13 mouse cellular contexts compared by ENCODE assay signal in the genomic region with DNA sequence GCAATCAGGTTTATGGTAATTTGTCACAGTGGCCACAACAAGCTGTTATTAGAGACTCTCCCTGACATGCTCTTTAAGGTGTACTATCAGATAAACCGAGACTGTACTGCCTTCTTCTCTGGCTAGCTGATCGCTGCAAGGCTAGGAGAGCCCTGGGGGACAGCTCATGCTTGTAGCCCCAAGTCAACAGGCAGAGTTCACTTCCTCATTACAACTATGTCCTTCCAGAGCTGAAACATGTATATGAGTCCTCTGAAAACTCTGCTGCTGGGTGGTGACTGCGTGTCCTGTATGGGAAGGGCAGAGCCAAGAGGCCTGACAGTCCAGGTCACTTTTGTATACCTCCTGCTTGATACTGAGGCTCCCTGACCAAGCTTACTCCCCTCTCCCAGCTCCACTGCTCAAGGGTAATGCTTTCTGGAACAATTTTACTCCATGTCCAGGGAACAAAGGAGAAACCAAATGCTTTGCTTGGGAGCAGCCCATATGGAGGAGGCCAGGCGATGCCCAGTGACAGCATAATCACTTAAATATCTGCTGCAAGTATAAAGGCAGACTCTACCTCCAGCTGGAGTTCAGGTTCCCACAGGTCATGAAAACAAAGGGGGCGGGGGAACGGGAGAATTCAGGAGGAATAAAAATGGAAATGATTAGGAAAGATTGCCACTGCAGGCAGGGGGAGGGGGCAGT.
DNase-seq lines count a peak whose midpoint lies in the region; ATAC-seq lines count a peak whose summit lies in the region.
"Had no signal": no experiment of that assay in that cellular context is flagged by ENCODE, and none has a peak within 500 bp of the region (broad histone marks: within the 10 kb centered on the region; RNA-seq: fewer than 3 reads in every experiment).

No protein-coding gene starts in this region.

- peak overlapping the region; percentile 17; the same call in 1 of the 2 replicates for H3K27ac ChIP-seq in forebrain, embryonic 15.5 days (replicated peaks)
- peak overlapping the region; percentile 67 for H3K27ac ChIP-seq in midbrain, embryonic 13.5 days
- H3K27ac ChIP-seq: layer of hippocampus, adult 2 months had no signal

- WGBS in forebrain, embryonic 15.5 days = 47% methylated on average over 6 of the region's 6 CpGs
- WGBS in midbrain, embryonic 13.5 days = 37% methylated on average over 6 of the region's 6 CpGs

- no peak overlapping the region for H3K4me2 ChIP-seq in forebrain, embryonic 15.5 days (replicated peaks)
- no peak overlapping the region for H3K4me2 ChIP-seq in midbrain, embryonic 13.5 days (replicated peaks)
- H3K4me2 ChIP-seq: lung, embryonic 14.5 days had no signal

- no peak overlapping the region for H3K4me3 ChIP-seq in forebrain, embryonic 15.5 days
- H3K4me3 ChIP-seq in midbrain, embryonic 13.5 days (replicated peaks) = no peak overlapping the region
- H3K4me3 ChIP-seq: erythroblast, embryonic 14.5 days; layer of hippocampus, adult 2 months had no signal

- H3K36me3 ChIP-seq in forebrain, embryonic 15.5 days = no peaks in the 10 kb centered on the region
- no peaks in the 10 kb centered on the region for H3K36me3 ChIP-seq in midbrain, embryonic 13.5 days

- no peaks in the 10 kb centered on the region for H3K27me3 ChIP-seq in forebrain, embryonic 15.5 days
- 0 out of 2 replicates have a peak, but pooled peaks cover 6% of the 10 kb centered on the region for H3K27me3 ChIP-seq in midbrain, embryonic 13.5 days

- no peak overlapping the region for H3K9ac ChIP-seq in forebrain, embryonic 15.5 days (replicated peaks)
- no peak overlapping the region for H3K9ac ChIP-seq in midbrain, embryonic 13.5 days (replicated peaks)
- H3K9ac ChIP-seq: lung, embryonic 14.5 days had no signal

- peaks cover 26% of the 10 kb centered on the region for H3K4me1 ChIP-seq in forebrain, embryonic 15.5 days
- peaks cover 28% of the 10 kb centered on the region for H3K4me1 ChIP-seq in midbrain, embryonic 13.5 days (replicated peaks)

- peak; percentile 34 for DNase-seq in embryo, embryonic 10 days (ENCODE audit: low spot score)
- DNase-seq in embryo, embryonic 9.5 days (ENCODE audit: extremely low spot score) = no peak
- DNase-seq in embryo, embryonic 10.5 days (ENCODE audit: low spot score) = peak; percentile 72
- DNase-seq in lung, postnatal 14 days = no peak
- DNase-seq in liver = no peak
- DNase-seq in left cerebral cortex, adult 8-10 months (ENCODE audit: low spot score in 2 of 2) = no peak
- DNase-seq: cerebellum, adult 18-20 months; kidney, adult 2 months; lung, embryonic 14.5 days had no signal

- ATAC-seq in forebrain, embryonic 15.5 days (replicated peaks) = peak; percentile 60; the same call in 1 of the 2 replicates
- ATAC-seq in midbrain, embryonic 13.5 days = peak; percentile 78

- H3K9me3 ChIP-seq in forebrain, embryonic 15.5 days = no peaks in the 10 kb centered on the region
- H3K9me3 ChIP-seq in midbrain, embryonic 13.5 days = no peaks in the 10 kb centered on the region

Comparison
In these comparisons a context has a peak if more than half of its experiments do, and no peak if none do; other contexts are left out.
1. DNase-seq: peak in embryo, embryonic 10 days (single experiment) and embryo, embryonic 10.5 days (single experiment); none in embryo, embryonic 9.5 days (single experiment), lung, postnatal 14 days (single experiment), liver (single experiment) and left cerebral cortex, adult 8-10 months (0 of 2).